Mouse (Mus musculus): ENCODE measurements at regions not wholly inside any gene's neighbourhood (a gene's known extent, or its start where the extent isn't known, plus 50 kb on each side); places are given as distances from the start of the nearest gene placed in this dataset.

DNA sequence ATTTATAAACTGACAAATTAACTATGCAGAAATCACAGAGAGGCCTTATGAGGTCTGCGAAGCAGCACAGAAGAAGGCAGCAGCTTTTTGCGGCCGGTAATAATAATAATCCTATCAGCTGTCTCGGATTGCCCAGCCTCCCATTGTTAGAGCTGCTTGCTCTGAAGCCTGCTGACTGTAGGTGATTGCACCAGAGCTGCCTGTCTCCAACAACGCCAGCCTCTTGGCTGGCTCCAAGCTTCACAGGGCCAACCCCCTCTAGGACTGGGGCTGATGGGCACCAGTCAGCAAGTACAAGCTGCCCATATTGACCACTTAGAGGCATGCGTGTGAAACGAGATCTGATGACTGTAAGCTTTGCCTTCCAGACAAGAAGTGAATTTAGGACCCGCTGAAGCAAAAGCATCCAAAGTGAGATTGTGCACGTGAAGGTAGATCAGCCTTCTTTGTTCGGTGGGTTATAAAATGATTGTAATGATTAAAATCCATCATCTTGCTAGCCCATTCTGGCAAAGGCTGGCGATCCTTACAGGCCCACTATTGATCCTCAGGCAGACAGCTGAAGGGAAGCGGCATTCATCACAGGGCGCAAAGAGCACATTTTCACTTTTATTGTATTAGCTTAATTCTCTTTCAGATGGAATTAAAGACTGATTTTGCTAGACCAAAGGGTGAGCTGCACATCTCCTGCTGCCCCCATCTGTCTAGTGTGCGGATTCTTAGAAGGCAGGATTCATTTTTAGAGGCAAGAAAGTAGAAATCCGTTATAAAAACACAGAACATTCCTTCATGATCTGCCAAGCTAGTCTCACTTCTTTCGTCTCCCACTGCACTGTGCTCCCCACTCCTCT, 503.2 kb upstream of the Smim15 start:
- no peak for DNase-seq (ENCODE audit: extremely low spot score)

DNA sequence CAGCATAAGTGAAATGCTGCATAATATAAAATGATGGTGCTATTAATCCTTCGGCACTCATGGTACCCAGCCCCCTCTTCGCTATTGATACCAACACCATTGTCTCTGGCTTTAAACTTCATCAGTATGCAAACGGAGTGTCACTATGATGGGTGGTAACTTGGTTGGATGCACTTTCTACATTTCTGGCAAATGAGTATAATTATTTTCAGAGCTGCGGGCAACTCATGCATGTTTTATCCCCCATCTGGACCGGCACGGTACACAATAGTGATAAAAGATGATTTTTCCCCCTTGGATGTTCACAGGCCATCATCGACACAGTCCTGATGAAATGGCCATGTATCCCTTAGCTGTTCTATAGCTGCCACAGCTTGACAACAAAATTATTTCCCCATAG, 503.9 kb upstream of the Smim15 start:
- no peak for DNase-seq (ENCODE audit: extremely low spot score)

DNA sequence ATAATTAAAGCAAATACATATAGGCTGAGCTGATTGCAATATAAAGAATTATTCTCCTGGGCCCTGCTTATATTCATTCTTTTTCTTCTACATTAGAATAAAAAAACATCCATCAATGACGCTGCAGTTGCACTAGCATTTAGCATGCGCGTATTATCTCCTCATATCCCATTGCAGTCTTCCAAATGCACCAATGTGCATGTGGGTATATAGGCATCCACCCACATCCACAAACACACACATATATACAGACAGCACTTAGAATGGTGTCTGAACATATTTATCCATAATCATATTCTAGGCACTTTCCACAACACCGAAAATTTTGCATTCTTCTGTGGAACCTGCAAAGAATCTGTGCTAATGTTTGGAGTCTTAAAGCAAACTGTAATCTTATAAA, 504.4 kb upstream of the Smim15 start:
- DNase-seq (ENCODE audit: extremely low spot score) = no peak

DNA sequence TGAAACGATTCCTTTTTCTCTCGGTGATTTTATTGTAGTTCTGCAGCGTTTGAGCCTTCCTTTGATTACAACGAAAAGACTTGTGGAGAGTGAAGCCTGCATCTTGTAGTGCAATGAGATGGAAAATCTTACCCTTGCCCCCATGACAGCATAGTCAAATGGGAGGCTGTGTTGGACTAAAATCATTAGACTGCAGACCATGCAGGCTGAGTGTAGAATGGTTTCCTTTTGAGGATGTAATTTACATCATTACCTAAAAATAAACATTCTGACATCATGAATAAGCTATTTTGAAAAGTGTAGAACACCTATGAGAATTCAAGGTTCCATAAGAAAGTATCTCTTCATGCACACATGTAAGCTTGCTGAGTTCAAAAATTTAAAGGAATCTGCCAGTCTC, 504.9 kb upstream of the Smim15 start:
- no peak for DNase-seq (ENCODE audit: extremely low spot score)

DNA sequence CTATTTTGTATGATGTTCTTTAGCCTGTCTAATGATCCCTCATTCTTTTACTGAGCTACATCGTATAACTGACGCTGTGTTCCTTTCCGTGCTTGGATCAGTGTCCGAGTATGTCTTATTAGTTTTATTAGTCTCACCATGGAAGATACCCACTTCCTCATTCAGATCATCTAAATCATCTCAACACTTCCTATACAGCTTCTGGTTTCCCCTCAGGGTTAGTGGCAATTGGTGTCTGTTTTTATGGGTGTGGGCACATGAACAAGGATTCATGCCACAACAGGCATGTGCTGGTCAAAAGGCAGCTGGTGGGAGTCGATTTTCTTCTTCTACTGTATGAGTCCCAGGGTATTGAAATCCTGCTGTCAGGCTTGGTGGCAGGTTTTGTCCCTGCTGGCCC, 509.0 kb upstream of the Smim15 start:
- DNase-seq (ENCODE audit: extremely low spot score) = no peak

DNA sequence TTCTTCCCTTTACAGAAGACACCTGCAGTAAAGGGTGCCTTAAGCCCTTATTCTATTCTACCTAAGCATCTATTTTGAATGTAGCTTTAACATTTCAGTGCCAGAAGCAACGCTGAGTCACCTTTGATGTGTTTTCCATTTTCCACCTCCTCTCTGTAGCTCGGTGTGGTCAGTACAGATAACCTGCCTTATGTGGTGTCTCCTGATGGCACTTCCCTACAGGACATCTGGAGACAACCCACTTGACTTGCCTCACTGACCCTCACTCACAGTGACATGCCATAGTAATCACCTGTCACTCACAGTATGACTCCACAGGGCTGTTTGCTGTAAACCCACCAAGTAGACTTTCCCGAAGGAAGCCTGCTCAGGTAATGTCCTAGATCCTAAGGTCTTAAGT, 510.9 kb upstream of the Smim15 start:
- no peak for DNase-seq (ENCODE audit: extremely low spot score)

DNA sequence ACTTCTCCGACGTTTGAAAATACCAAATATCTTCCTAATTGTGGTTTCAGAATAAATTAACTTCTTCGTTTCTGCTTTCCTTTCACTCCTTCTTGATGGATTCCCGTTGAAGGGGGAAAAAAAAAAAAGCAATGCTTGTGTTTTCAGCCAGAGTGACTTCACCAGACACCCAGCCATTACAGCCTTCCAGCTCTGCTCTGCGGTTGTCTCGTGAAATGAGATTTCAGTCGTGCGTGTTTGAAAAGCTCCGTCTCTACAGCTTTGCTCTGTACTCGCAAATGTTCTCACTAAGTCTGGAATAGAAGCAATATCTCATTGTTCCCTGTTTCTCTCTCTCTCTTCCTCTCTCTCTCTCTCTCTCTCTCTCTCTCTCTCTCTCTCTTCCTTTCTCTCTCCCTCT, 509.6 kb upstream of the Kif2a start:
- DNase-seq (ENCODE audit: extremely low spot score) = no peak

DNA sequence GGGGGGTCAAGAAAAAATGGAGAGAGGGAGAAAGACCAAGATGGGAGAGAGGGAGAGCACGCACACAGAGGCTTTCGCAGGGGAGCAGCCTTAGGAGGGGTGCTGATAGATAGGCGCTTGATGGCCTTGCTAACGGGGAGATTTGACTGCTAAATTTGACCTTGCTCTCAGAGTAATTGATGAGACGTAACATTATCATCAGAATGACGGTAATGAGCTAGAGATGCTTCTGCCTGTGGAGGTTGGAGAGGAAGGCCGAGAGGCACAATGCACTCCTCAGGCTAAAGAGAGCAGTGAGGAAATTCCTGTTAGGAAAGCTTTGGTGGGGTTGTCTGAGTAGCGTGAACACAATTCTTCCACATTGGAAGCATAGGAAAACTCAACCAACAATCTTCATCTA, 509.1 kb upstream of the Kif2a start:
- no peak for DNase-seq (ENCODE audit: extremely low spot score)

DNA sequence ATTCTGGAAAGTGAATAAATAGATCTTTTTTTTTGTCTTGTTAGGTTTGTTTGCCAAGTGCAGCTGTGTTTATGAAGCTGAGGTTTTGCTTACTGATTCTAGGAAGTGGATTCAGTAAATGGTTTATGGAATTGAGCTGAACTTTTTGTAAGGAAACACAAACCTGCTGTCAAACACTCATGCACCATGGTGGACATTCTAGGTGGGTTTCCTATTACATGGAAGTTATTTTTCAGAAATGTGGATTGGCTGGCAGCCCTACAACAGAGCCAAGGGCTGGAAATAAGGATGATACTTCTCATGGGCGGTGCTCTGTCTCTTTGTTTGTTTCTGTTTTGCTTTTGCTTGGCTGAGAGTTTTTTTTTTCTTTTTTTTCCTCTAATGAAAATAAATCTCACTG, 508.5 kb upstream of the Kif2a start:
- no peak for DNase-seq (ENCODE audit: extremely low spot score)

DNA sequence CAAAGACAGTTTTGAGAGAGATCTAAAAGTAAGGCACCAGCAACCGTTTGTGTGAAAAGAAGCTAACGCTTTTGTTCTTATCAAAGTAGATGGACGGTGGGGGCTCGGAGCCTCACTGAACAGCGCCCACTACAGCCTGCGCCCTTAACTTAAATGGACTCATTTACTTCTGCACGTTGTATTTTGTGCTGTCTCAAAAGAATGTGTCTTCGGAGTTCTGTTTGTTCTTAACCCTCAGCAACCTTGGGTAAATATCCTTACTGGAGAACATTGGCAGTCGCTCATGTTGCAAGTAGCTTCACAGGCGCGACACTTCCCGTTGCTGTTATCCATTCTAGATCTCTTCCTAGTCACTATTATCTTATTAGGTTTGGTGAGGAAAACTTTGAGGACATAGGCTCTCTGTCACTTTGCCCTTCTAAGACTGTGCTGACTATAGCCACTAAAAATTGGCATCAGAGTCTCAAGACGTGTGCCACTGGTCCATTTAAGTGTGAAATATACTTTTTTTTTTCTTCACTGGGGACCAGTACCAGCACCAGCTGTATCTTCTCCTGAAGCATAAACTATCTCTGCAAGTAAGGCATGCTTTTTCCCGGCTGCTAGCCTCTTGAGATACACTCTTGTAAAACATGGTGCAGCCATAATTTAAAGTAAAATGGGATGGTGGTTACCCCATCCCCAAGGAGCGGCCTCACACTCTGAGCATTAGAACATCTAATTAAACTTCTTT, 507.0 kb upstream of the Kif2a start:
- no peak for DNase-seq (ENCODE audit: extremely low spot score)

DNA sequence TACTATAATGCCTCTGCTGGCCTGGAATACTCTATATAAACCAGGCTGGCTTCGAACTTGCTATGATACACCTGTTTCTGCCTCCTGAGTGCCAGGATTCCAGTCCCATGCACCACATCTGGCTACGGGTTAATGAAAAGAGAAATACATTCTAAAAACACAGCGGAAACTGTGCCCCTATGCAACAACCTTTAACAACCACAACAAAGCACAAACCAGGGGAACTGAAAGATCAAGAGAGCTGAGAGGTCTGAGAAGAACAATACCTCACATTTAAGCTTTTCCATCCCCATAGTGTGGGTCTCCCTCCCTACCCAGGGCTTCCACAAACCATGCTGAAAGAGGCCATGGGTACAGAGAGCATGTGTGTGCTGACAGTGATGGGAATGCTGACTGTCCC, 501.0 kb upstream of the Kif2a start:
- no peak for DNase-seq (ENCODE audit: extremely low spot score)

DNA sequence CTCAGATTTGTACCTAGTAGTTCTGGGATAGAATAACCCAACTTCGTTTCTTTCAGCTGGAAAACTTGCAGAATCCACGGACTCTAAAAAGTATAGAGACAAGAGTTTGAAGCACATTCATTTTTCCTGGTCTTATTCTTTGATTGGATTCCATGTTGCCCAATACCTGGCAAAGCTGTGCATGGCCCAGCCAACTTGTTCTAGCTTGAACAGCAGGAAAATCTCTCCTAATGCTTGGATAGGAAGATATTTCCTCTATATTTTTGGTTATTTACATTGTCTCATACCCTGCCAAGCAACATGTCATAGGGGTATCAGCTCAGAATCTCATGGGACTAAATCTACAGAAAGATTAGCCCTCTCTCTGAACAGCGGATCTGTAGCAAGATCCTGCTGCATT, 492.3 kb upstream of the Kif2a start:
- DNase-seq (ENCODE audit: extremely low spot score) = no peak

DNA sequence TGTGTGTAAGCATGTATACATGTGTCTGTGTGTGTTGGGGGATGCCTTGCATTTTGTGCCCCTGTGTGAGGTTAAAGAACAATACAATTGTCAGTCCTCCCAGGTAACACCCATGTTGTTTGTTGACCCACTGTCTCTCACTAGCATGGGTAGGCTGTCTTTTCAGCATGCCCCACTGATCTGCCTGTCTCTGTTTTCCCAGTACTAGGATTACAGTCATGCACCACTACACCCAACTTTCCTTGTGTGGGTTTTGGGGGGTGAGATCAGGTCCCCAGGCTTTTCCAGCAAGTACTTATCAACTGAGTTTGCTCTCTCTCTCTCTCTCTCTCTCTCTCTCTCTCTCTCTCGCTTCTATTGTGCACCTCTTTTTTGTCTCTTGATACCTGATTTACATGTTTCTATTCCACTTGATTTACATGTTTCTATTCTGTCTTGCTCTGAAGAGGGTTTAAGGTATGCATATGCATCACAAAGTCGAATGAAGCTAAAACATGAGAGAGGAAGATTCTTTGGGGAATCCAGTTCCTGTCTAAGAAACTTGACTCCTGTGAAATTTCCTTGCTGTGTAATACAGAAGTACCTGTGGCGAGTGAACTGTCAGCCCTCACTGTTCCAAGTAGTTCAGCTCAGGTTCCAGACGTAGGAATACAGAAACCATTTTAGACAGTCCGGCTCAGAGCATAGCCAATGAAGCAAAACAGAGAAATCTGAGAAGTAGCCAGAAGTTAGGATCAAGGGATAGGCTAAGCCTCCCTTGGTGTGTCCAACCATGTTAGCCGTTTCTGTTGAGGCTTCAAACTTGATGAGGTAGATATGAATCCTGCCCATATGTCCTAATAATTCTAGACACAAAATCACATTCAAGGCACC, 491.6 kb upstream of the Kif2a start:
- DNase-seq (ENCODE audit: extremely low spot score) = no peak

DNA sequence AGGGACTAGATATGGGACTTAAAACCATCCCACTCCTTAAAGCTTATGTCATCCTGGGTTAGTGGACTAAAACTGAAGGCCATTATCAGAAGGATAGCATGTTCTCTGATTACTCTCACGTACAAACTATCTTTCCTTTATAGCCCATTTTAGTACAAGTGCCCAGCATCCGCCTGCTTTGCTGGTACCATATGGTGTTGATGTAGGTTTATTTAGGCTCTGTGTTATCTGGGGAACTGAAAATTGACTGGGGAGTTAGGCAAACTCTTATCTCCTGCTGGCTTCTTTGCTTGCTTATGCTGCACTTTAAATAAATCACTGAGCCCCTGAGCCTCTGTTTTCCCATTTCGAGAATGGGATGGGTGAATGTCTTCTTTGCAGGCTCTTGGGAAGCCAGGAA, 485.4 kb upstream of the Kif2a start:
- no peak for DNase-seq (ENCODE audit: extremely low spot score)

DNA sequence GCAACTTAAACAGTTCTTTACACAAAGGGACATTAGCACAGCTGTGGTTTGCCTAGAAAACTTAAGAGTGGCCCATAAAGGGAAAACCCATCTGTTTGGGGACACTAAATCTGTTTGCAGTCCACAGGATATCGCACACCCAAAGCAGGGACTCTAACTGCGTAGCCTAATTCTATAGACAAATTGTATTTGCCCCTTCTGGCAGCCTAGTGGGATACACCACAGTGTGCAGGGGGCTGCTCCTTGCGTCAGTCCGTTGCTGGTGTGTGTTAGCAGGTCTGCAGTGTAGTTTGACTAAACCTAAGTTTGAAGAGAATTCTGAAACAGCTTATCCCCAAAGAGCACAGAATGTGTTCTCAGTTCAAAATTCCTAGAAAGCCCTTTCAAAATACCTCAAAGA, 484.9 kb upstream of the Kif2a start:
- no peak for DNase-seq (ENCODE audit: extremely low spot score)

DNA sequence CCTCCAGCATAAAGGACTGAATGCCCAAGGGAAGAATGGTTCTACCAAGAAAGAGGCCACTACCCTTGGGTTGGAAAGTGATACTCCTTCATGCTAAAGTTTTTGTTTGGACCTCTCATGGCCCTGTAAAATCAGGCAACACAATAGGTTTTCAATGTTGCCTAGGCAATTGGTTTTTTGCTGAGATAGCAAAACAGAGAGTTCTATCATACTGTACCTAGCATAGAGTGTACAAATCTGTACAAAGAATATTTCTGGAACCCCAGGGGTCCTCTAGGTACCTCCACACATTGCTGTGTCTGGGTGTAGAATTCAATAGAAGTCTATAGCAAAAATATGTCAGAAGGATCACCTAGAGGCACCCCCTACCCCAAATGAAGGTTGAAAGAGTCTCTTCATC, 483.4 kb upstream of the Kif2a start:
- DNase-seq (ENCODE audit: extremely low spot score) = no peak

DNA sequence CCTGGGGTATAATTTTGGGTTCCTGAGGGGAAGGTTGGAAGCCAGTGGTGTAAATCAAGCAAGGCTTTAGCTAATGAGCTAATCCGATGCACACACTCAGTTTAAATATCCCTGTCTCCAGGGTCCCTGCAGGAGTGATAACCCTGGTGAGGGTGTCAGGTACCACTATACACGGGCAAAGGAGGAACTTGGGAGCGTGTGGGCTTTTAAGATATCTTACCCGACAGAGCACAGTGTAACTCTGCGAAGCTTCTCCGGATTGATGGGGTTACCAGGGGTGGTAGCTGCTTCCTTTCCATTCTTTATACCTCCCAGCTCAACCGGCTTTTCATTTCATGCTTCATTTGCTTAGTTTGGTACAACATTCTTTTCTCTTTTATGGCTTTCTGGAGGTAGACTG, 480.3 kb upstream of the Kif2a start:
- DNase-seq (ENCODE audit: extremely low spot score) = no peak

DNA sequence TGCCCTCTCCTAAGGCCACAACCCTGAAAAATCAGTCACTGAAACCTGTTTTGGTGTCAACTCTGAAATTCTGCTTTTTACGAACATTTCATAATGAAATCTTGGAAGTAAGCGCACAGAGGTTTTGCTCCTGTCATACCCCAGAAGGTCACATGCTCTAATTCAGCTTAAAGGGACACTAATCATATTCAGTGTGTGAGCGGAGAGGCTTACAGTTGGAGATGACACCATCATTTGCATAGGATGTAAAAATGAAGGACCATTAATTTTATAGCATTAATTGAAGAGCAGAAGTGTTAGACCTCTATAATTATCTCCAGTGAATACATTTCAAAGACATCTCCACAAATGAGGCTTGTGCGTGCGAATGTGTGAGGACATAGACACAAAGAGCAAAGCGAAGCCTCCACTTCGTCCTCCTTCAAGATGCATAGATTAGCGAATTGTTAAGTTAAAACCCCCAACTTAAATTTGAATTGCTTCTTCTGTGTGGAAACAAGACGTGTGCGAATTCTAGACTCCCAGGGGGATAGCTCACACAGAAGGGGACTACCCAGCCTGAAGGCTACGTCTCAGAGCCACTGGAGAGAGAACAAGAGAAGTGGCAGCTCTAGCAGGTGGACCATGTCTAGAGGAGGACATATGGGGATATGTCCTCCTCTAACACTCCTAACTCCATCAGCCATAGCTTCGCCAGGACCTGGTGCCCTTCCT, 479.0 kb upstream of the Kif2a start:
- no peak for DNase-seq (ENCODE audit: extremely low spot score)

DNA sequence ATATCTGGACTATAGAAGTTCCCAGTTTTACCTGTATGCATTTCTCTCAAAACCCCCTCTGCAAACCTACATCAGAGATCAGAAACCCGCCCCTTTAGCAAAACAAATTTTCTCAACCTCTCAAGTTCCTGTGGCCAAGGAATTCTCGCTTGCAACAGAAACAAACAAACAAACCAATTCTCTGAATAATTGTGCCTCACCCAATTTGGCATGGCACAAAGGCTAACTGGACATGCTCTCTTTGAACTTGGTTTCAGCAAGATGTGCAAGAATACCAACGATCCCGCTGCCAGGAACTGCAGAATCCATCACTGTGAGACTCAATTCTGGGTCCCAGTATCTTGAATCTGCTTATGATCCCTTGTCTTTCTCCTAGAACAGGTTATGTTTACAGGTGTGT, 477.4 kb upstream of the Kif2a start:
- no peak for DNase-seq (ENCODE audit: extremely low spot score)

DNA sequence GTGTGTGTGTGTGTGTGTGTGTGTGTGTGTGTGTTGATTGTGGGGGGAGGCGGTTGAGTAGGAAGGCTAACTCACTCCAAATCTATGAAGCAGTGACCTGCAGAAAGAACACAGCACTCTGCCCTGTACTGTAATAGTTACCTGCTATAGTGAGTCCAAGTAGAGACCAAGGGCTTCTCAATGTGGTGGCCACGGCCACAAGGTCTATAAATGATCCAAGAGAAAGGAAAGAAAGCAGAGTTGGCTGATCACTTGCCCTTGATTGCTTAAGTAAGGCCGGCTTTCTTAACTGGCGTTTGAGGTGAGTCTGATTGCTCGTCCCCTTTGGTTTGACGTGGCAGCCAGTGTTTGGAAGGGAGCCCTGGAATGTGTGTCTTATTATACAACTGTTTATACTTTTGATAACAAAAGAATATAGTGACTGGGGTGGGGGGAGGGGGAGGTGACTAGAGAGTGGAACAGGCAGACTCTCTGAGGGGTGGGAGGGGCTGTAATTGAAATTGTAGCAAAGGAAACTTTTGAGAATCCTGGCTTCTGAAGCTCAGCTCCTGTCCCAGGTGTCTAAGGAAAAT, 473.3 kb upstream of the Kif2a start:
- DNase-seq (ENCODE audit: extremely low spot score) = no peak

DNA sequence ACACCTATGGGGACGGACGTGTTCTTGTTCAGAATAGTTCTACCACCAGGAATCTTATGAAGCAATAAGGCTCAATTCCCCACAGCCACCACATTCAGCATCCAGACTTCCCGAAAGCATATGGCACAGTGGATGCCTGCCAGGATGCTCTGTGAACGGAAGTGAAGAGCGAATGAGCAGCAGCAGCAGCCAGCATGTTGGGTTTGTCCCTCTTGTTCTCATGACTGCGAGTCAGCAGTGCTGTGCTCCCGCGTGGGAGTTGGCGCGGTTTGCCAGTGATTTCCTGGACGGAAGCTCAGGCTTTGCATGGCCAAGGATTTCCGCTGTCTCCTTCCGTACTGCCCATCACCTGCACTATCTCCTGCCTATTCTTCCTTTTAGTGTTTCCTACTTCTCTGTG, 471.8 kb upstream of the Kif2a start:
- no peak for DNase-seq (ENCODE audit: extremely low spot score)

DNA sequence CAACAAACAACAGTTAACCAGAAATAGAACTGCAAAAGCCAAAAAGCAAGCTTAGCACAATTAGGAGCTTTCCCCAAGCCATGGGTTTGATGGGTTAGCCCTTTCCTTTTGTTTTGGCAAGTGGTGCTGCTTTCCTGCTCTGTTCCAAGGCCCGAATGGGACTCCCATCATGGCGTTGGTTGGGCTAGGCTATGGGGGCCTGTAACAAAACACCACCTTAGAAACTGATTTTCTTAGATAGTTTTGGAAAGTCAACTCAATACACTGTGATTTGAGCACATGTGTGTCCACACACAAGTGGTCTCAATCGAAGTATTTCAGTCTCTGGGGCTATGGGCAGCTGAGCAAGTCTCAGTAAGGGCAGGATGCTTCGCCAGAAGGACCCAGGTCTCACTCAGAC, 470.5 kb upstream of the Kif2a start:
- DNase-seq (ENCODE audit: extremely low spot score) = no peak

Data from embryo, embryonic 9.5 days (tissue).